Mouse (Mus musculus) kidney, postnatal 36 days (tissue): ENCODE measurements around the gene Smu1.

Experiments
- DNase-seq, 2 experiments: peaks; one replicate each; pipeline ENCODE4 v3.0.0; 2021 to 2022; ENCODE audit warnings: mixed read lengths in 2 of 2

Smu1 gene

GRCm38 (mm10) chr4:40757157-40757779, 455 bp downstream of the Smu1 start:
- peak in 1 of 2 experiments; percentile 34 for DNase-seq

DNA sequence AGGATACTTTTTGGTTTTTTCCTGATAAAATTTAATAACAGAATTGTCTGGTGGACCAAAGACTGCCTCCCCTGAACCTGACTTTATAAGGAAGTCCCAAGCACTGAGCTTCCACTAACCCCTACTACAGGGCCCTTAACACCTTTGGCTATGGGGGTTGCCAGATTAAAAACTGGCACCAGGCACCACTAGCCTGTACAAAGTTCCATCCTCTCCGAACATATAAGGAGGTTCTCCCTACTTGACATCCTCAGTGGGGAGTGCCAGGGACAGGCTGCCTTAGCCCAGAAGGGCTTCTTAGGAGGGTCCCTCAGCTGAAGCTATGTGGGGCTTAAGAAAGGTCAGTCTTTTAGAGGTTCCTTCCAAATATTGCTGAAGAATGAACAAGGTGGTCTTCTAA, 22.4 kb downstream of the Smu1 start:
- no peak for DNase-seq

- no peak for DNase-seq
Measured at GRCm38 (mm10) chr4:40731262-40731661, 26.5 kb downstream of the Smu1 start.

DNA sequence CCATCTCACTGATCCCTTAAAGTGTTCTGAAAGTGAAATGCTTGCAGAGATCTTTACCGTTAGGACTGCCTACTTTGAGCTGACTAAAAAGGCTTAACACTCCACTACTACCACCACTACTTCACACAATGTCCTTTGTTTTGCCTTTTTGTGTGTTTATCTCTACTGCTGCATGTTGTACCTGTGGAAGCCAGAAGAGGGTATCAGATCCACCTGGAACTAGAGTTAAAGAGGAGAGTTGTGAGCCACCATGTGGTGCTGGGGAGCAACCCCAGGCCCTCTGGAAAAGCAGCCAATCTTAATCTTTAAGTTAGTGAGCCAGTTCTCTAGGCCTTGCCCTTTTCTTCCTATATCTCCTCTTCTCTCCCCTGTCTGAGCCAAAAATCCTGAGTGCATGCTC, 30.5 kb downstream of the Smu1 start:
- DNase-seq, result no peak

DNA sequence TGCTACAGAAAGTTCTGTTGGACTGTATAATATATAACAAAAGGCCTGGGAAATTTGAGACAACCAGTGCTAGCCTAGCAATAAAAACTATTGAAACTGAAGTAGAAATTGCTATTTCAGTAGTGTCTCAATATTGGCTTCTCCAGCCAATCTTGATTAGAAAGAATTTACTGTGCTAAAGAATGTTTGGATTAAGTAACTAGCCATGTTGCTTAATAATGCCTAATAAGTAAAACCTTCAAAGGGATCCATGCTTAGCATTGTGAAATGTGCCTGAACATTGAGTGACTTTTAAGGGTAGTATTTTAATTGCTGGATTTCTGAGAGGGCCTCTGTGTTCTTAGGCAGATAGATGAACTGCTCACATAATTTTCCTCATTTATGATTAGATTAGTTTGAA, 32.2 kb downstream of the Smu1 start:
- no peak for DNase-seq

DNA sequence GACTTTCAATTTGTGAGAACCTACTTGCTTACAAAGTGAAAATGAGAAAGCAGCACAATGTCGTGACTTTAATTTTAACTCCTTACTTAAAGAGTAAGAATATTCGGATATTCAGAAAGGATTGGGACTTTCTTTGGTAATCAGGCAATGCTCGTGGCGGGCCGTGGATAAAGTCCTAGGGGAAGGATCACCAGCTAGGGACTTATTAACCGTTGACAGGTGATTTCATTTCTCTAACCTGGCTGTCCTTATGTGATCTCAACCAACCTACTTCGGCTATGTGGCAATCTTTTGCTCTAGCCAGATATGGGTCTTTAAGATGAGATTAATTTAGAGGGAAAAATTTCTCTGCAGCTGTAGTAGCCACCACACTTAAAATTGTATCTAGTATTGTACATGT, 32.6 kb downstream of the Smu1 start:
- DNase-seq, result peak; percentile 49 to 50

GRCm38 (mm10) chr4:40722687-40723460, 34.8 kb downstream of the Smu1 start:
- DNase-seq, result peak; percentile 74 to 79

- peak; percentile 96 to 99 for DNase-seq
Measured at GRCm38 (mm10) chr4:40722011-40722666, 35.6 kb downstream of the Smu1 start, which contains the start of gene Dnaja1. Gene Dnaja1, plus strand, starts transcription at chr4:40722150.

DNA sequence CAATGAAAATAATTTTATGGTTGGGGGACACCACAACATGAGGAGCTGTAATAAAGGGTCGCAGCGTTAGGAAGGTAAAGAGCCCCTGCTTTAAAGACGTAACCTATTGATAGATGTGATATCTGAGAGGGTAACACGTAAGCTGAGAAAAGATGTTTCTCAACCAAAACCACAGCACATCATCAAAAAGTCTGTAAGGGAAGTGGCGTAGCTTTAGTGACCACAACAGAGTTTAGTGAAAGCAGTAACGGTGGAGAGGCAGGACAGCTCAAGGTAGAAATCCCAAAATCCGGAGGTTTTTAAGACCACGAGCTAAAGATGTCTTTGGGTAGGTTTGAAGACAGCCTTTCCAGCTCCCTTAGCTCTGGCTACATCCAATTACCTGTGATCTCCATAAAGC, 36.8 kb downstream of the Smu1 start:
- DNase-seq, result no peak

GRCm38 (mm10) chr4:40717141-40717540, 40.6 kb downstream of the Smu1 start:
- no peak for DNase-seq

DNA sequence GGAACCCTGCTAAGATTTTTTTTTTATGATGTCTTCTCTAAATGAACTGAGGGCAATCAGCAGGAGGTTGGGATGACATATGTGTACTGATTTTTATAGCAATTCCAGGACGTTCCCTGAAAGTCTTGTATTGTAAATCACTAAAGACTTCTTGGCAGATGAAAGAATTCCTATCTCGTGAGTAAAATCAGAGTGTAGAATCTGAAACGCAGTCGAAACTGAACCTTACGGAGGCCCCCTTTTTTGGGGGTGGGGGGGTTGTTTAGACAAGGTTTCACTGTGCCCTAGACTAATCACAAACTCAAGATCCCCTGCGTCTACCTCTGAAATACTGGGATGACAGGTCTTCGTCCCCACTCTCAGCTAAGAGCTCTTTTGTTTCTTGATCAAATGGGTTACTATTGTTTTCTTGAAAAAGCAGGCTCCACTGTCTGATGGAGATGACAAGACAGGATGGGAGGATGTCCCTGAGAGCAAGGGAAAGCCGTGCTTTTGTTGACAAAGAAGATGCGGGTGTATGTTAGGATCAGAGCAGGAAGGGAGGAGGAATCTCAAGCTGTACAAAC, 53.9 kb downstream of the Smu1 start:
- DNase-seq, result no peak

GRCm38 (mm10) chr4:40702797-40703709, 54.7 kb downstream of the Smu1 start, which contains the start of gene Aptx:
Gene Aptx, minus strand, starts transcription at chr4:40703194.
- peak; percentile 97 for DNase-seq

DNA sequence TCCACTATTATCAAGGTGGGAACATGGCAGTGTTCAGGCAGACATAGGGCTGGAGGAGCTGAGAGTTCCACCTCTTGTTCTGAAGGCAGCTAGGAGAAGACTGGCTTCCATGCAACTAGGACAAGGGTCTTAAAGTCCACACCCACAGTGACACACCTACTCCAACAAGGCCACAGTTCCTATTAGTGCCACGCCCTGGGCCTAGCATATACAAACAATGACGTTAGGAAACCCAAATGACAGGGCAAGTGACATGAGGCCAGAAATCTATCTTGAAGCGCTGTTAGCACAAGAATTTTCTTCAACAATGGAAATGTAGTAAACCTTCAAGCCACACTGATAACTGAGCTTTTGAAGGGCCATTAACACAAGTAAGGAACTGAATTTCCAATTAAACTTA, 55.9 kb downstream of the Smu1 start:
- DNase-seq, result no peak

- peak; percentile 83 to 92 for DNase-seq
Measured at GRCm38 (mm10) chr4:40700216-40700615, 57.5 kb downstream of the Smu1 start.

DNA sequence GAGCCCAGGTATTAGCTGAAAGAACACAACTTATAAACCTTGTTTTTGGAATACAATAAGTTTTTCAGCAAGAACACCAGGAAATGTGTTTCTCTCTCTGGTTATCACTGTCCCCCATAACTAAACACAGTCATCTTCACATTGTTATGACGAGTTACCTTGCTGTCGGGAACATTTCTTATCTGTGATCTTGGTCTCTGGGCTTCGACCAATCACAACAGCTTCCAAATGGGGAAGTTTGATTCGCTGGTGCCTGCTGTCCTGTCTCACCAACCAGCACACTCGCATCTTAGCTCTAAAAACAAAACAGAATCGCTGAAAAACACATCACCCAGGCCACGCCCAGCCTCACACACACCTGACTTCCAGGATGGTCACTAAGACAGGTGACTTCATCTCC, 60.7 kb downstream of the Smu1 start:
- DNase-seq, result no peak

- no peak for DNase-seq
Measured at GRCm38 (mm10) chr4:40691100-40691499, 66.6 kb downstream of the Smu1 start.
